Mouse (Mus musculus): ENCODE measurements around the gene Mst1. TPM values are rescaled to one million over a fixed set of nuclear protein-coding genes. Genes with fewer than 3 reads are reported as not detected.

Gene Mst1
- not detected in 2 replicates for polyA plus RNA-seq (2014; fragmentation: Nextera tagmentation; extraction: Ambion mirVana)

- H3K27ac ChIP-seq (ENCODE audit: low read depth, low read length), result no peak within 1 kb of the TSS
Measured at GRCm38 (mm10) chr9:108080168-108080567, at the start of gene Mst1. Mst1 (plus strand) TSS chr9:108080436.

DNA sequence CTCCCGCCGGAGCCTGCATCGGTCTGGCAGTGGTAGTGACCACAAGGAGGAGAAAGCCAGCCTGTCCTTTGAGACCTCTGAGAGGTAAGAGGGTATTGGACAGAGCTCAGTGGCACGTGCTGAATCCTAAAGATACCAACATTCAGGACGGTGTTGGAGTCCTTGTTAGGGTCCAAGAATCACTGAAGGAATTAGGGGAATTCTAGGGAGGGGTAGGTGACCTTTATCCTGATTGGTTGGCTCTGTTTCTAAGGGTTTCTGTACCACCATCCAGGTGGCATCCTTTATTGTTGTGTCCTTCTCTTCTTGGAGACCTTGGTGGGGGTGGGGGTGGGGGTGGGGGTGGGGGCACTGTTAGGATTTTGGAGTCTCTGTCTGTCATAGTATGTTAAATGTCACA lies 48.1 kb upstream of the Mst1 start:
- Histone ChIP-seq H3K27ac (ENCODE audit: low read depth, low read length) (no peak overlapping the region), H3K4me2 (ENCODE audit: low read length) (no peak overlapping the region), H3K4me1 (ENCODE audit: control insufficient read depth, insufficient read depth, low read length) (no peaks in the 10 kb centered on the region), H3K36me3 (ENCODE audit: control insufficient read depth, insufficient read depth, low read length) (peaks cover 57% of the 10 kb centered on the region), H3K4me3 (ENCODE audit: low read depth, low read length) (no peak overlapping the region), H3K9me3 (replicated peaks; ENCODE audit: control insufficient read depth, low read length) (no peaks in the 10 kb centered on the region), H3K9ac (ENCODE audit: low read length) (no peak overlapping the region), H3K27me3 (replicated peaks; ENCODE audit: control insufficient read depth, insufficient read depth, low read length) (no peaks in the 10 kb centered on the region)
- DNase-seq (ENCODE audit: low spot score) (no peak), ATAC-seq (no peak)
- WGBS, result 90% methylated on average over 5 of the region's 5 CpGs

More at GRCm38 (mm10) chr9:108080168-108080567, at the start of gene Mst1:
- Histone ChIP-seq H3K36me3 (ENCODE audit: control insufficient read depth, insufficient read depth, low read length) (peaks cover 16% of the 10 kb centered on the region), H3K4me3 (ENCODE audit: low read depth, low read length) (peak within 1 kb of the TSS; percentile 87), H3K4me1 (ENCODE audit: control insufficient read depth, insufficient read depth, low read length) (peaks cover 5% of the 10 kb centered on the region; the same call in 1 of the 2 replicates), H3K9me3 (replicated peaks; ENCODE audit: control insufficient read depth, low read length) (no peaks in the 10 kb centered on the region), H3K9ac (ENCODE audit: low read length) (peak within 1 kb of the TSS; percentile 98), H3K27me3 (replicated peaks; ENCODE audit: control insufficient read depth, insufficient read depth, low read length) (peaks cover 20% of the 10 kb centered on the region), H3K4me2 (ENCODE audit: low read length) (peak within 1 kb of the TSS; percentile 88)
- ATAC-seq (no peak), DNase-seq (ENCODE audit: low spot score) (no peak)
- WGBS, result 77% methylated on average over 5 of the region's 5 CpGs

DNA sequence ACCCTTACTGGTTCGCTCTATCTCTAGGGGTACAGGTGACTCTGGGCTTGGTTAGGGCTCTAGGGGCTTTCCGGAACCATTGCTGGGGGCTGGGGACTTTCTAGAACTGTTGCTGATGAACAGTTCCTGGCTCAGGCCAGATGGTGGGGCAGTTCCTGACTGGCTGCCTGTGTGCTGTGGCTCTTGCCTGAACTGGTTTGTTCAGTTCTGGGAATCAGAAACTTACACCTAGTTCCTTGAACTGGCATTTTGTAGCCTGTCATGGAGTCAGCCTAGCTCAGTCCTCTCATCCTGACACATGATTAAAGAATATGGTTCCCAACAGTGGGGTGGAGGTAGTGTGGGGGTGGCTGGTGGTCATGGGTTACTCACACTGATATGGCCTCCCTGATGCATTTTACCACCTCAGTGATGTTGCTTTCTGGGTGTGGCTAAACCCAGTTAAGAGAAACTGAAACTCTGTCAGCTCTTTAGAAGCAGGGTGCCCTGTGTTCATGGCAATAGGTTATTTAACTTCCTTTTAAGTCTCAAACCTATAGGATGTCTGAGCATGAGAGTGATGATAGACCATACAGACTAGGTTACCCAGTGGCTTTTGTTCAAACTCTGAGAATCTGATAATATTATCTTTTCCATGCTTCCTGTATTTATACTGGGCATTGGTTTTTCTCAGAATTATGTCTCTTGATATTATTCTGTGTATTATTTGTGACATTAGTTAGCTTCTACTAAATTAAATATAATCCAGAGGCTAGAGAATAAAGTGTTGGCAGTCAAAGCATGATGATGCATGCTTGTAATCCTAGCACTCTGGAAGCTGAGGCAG lies 44.7 kb upstream of the Mst1 start:
- ATAC-seq, result no peak
- DNase-seq (ENCODE audit: low spot score), result no peak
- Histone ChIP-seq H3K4me2 (ENCODE audit: low read length) (no peak overlapping the region), H3K36me3 (ENCODE audit: control insufficient read depth, insufficient read depth, low read length) (peaks cover 62% of the 10 kb centered on the region), H3K9me3 (replicated peaks; ENCODE audit: control insufficient read depth, low read length) (no peaks in the 10 kb centered on the region), H3K4me3 (ENCODE audit: low read depth, low read length) (no peak overlapping the region), H3K4me1 (ENCODE audit: control insufficient read depth, insufficient read depth, low read length) (no peaks in the 10 kb centered on the region), H3K27ac (ENCODE audit: low read depth, low read length) (no peak overlapping the region), H3K9ac (ENCODE audit: low read length) (no peak overlapping the region), H3K27me3 (replicated peaks; ENCODE audit: control insufficient read depth, insufficient read depth, low read length) (no peaks in the 10 kb centered on the region)
- 97% methylated on average over 2 of the region's 2 CpGs for WGBS

GRCm38 (mm10) chr9:108044751-108045492 lies 35.3 kb upstream of the Mst1 start:
- no peak for ATAC-seq
- Histone ChIP-seq H3K9me3 (replicated peaks; ENCODE audit: control insufficient read depth, low read length) (no peaks in the 10 kb centered on the region), H3K4me2 (ENCODE audit: low read length) (no peak overlapping the region), H3K27me3 (replicated peaks; ENCODE audit: control insufficient read depth, insufficient read depth, low read length) (no peaks in the 10 kb centered on the region), H3K36me3 (ENCODE audit: control insufficient read depth, insufficient read depth, low read length) (peaks cover 68% of the 10 kb centered on the region), H3K27ac (ENCODE audit: low read depth, low read length) (no peak overlapping the region), H3K4me1 (ENCODE audit: control insufficient read depth, insufficient read depth, low read length) (peaks cover 9% of the 10 kb centered on the region), H3K4me3 (ENCODE audit: low read depth, low read length) (no peak overlapping the region), H3K9ac (ENCODE audit: low read length) (no peak overlapping the region)
- WGBS, result 96% methylated on average over 8 of the region's 8 CpGs
- no peak for DNase-seq (ENCODE audit: low spot score)

DNA sequence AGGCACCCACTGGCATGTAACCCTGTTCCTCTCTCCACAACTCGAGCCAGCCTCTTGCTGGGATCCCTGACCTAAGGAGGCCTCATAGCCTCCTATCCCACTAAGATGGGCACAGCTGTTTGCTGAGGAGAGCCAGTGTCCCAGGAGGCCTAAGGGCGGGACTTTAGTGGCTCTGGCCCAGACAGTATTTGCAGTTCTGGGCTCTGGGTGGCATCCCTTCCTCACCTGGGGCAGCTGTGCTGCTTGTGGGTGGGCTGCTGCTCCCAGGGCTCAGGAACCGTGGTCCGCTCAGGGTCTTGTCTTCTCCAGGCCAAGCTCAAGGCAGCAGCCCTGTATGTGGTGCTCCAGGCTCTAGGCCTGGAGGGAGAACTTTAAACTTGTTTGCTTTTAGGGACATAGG lies 33.7 kb upstream of the Mst1 start:
- ATAC-seq (no peak), DNase-seq (ENCODE audit: low spot score) (no peak)
- 88% methylated on average over 4 of the region's 4 CpGs for WGBS
- no peak overlapping the region for H3K4me3 ChIP-seq (ENCODE audit: low read depth, low read length)
- H3K36me3 ChIP-seq (ENCODE audit: control insufficient read depth, insufficient read depth, low read length), result peaks cover 66% of the 10 kb centered on the region
- no peak overlapping the region for H3K4me2 ChIP-seq (ENCODE audit: low read length)
- no peaks in the 10 kb centered on the region for H3K9me3 ChIP-seq (replicated peaks; ENCODE audit: control insufficient read depth, low read length)
- no peaks in the 10 kb centered on the region for H3K27me3 ChIP-seq (replicated peaks; ENCODE audit: control insufficient read depth, insufficient read depth, low read length)
- no peak overlapping the region for H3K27ac ChIP-seq (ENCODE audit: low read depth, low read length)
- H3K9ac ChIP-seq (ENCODE audit: low read length), result no peak overlapping the region
- peaks cover 9% of the 10 kb centered on the region for H3K4me1 ChIP-seq (ENCODE audit: control insufficient read depth, insufficient read depth, low read length)

- DNase-seq (ENCODE audit: low spot score), result no peak
- no peaks in the 10 kb centered on the region for H3K9me3 ChIP-seq (replicated peaks; ENCODE audit: control insufficient read depth, low read length)
- H3K4me1 ChIP-seq (ENCODE audit: control insufficient read depth, insufficient read depth, low read length), result peaks cover 9% of the 10 kb centered on the region
- H3K27me3 ChIP-seq (replicated peaks; ENCODE audit: control insufficient read depth, insufficient read depth, low read length), result no peaks in the 10 kb centered on the region
- H3K36me3 ChIP-seq (ENCODE audit: control insufficient read depth, insufficient read depth, low read length), result peaks cover 61% of the 10 kb centered on the region
- H3K27ac ChIP-seq (ENCODE audit: low read depth, low read length), result peak overlapping the region; percentile 55; the same call in 1 of the 2 replicates
- no peak for ATAC-seq
- peak overlapping the region; percentile 89 for H3K4me2 ChIP-seq (ENCODE audit: low read length)
- H3K9ac ChIP-seq (ENCODE audit: low read length), result peak overlapping the region; percentile 73
- H3K4me3 ChIP-seq (ENCODE audit: low read depth, low read length), result peak overlapping the region; percentile 72
- 50% methylated on average over 17 of the region's 17 CpGs for WGBS
Measured at GRCm38 (mm10) chr9:108047601-108048565, 32.4 kb upstream of the Mst1 start.

DNA sequence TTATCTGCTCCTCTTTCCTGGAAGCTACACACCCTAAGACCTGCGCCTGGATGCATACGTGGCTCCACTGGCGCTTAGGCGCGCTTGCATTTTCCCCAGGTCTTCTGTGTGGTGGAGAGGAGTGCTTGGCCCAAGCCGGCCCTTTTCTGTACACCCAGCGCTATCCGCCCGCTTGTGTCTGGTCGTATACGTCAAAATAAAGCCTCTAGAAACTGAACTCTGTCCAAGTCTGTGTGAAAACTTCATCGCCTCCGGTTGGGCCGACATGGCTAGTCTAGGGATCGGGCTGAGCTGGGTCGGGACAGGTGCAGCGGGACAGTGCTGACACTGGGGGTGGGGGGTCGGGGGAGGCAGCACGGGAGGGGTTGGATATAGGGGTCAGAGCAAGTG lies 31.7 kb upstream of the Mst1 start:
- Histone ChIP-seq H3K9ac (ENCODE audit: low read length) (peak overlapping the region; percentile 73), H3K9me3 (replicated peaks; ENCODE audit: control insufficient read depth, low read length) (no peaks in the 10 kb centered on the region), H3K27me3 (replicated peaks; ENCODE audit: control insufficient read depth, insufficient read depth, low read length) (no peaks in the 10 kb centered on the region), H3K36me3 (ENCODE audit: control insufficient read depth, insufficient read depth, low read length) (peaks cover 54% of the 10 kb centered on the region), H3K4me3 (ENCODE audit: low read depth, low read length) (peak overlapping the region; percentile 72), H3K4me2 (ENCODE audit: low read length) (peak overlapping the region; percentile 89), H3K4me1 (ENCODE audit: control insufficient read depth, insufficient read depth, low read length) (peaks cover 9% of the 10 kb centered on the region), H3K27ac (ENCODE audit: low read depth, low read length) (peak overlapping the region; percentile 55; the same call in 1 of the 2 replicates)
- ATAC-seq, result peak; percentile 49; the same call in 1 of the 2 replicates
- WGBS, result 2% methylated on average over 19 of the region's 19 CpGs
- DNase-seq (ENCODE audit: low spot score), result peak; percentile 33

GRCm38 (mm10) chr9:108049016-108049455 lies 31.2 kb upstream of the Mst1 start, which contains the start of gene Gmppb:
Gmppb (plus strand) TSS chr9:108049242.
- H3K27me3 ChIP-seq (replicated peaks; ENCODE audit: control insufficient read depth, insufficient read depth, low read length), result no peaks in the 10 kb centered on the region
- H3K9me3 ChIP-seq (replicated peaks; ENCODE audit: control insufficient read depth, low read length), result no peaks in the 10 kb centered on the region
- peaks cover 58% of the 10 kb centered on the region for H3K36me3 ChIP-seq (ENCODE audit: control insufficient read depth, insufficient read depth, low read length)
- peak within 1 kb of the TSS; percentile 68; the same call in 1 of the 2 replicates for H3K27ac ChIP-seq (ENCODE audit: low read depth, low read length)
- H3K4me1 ChIP-seq (ENCODE audit: control insufficient read depth, insufficient read depth, low read length), result peaks cover 9% of the 10 kb centered on the region
- peak within 1 kb of the TSS; percentile 89 for H3K4me2 ChIP-seq (ENCODE audit: low read length)
- under 1% methylated on average over 32 of the region's 39 CpGs for WGBS
- DNase-seq (ENCODE audit: low spot score), result peak; percentile 98
- peak within 1 kb of the TSS; percentile 72 for H3K4me3 ChIP-seq (ENCODE audit: low read depth, low read length)
- peak within 1 kb of the TSS; percentile 73 for H3K9ac ChIP-seq (ENCODE audit: low read length)
- peak; percentile 96 for ATAC-seq
